Mouse (Mus musculus) midbrain, embryonic 14.5 days (tissue): ENCODE results near the gene Fabp6. TPM values are rescaled to one million over a fixed set of nuclear protein-coding genes. Genes with fewer than 3 reads are reported as not detected.

Source experiments
- ATAC-seq: fragments of 200-750 bp; cut with Nextera tagmentation; 2 replicates; pipeline ENCODE4 v1.8.0; 2017; ENCODE audit warnings: moderate number of reproducible peaks, moderate library complexity; ENCODE audit not compliant: low FRiP score, low TSS enrichment
- DNase-seq: peaks from one replicate; pipeline ENCODE4 v3.0.0-alpha.2; 2015
- H3K27ac ChIP-seq: fragments of 300-500 bp; sonication (generic); replicated peaks from 2 replicates; pipeline ENCODE4 v1.5.1; 2014; ENCODE audit warnings: mild to moderate bottlenecking, low read depth, low read length, moderate library complexity
- H3K27me3 ChIP-seq: fragments of 300-500 bp; sonication (generic); 2 replicates; pipeline ENCODE4 v1.6.1; 2014; ENCODE audit warnings: low read length, control low read depth, mixed read lengths; ENCODE audit not compliant: control insufficient read depth, insufficient read depth
- H3K36me3 ChIP-seq: fragments of 300-500 bp; sonication (generic); 2 replicates; pipeline ENCODE4 v1.6.1; 2014; ENCODE audit warnings: low read length, control low read depth; ENCODE audit not compliant: control insufficient read depth, insufficient read depth
- H3K4me1 ChIP-seq: fragments of 300-500 bp; sonication (generic); 2 replicates; pipeline ENCODE4 v1.6.1; 2014; ENCODE audit warnings: mild to moderate bottlenecking, antibody characterized with exemption, low read length, control low read depth; ENCODE audit not compliant: control insufficient read depth, insufficient read depth
- H3K4me2 ChIP-seq: fragments of 300-500 bp; sonication (generic); 2 replicates; pipeline ENCODE4 v1.6.1; 2014; ENCODE audit warnings: mild to moderate bottlenecking, low read length, moderate library complexity
- H3K4me3 ChIP-seq: fragments of 300-500 bp; sonication (generic); replicated peaks from 2 replicates; pipeline ENCODE4 v1.5.1; 2014; ENCODE audit warnings: low read depth, low read length
- H3K9ac ChIP-seq: fragments of 300-500 bp; sonication (generic); replicated peaks from 2 replicates; pipeline ENCODE4 v1.6.1; 2014; ENCODE audit warnings: mild to moderate bottlenecking, low read length, moderate library complexity
- H3K9me3 ChIP-seq: fragments of 300-500 bp; sonication (generic); 2 replicates; pipeline ENCODE4 v1.6.1; 2016; ENCODE audit warnings: low read length, control low read depth, mixed read lengths; ENCODE audit not compliant: control insufficient read depth
- WGBS: fragments of 180-500 bp; shearing (Covaris S2); extraction: QIAGEN DNeasy Blood & Tissue Kit; methylation state at CpG from one replicate; pipeline ENCODE4 v1.1.7; 2014; 5-methylcytosine and 5-hydroxymethylcytosine counted together
- polyA plus RNA-seq: library from polyadenylated mRNA; unstranded; fragments of >200 nt; fragmentation: Nextera tagmentation; extraction: Ambion mirVana; gene quantifications from 2 replicates; pipeline ENCODE4 v1.2.1, GENCODE M21; 2014

The Fabp6 gene
- polyA plus RNA-seq: not detected in 2 replicates

GRCm38 (mm10) chr11:43601440-43601839 lies at the start of gene Fabp6:
Fabp6 (minus strand) TSS chr11:43601540.
- no peak within 1 kb of the TSS for H3K27ac ChIP-seq
- H3K9me3 ChIP-seq: no peaks in the 10 kb centered on the region
- H3K4me1 ChIP-seq: no peaks in the 10 kb centered on the region
- H3K9ac ChIP-seq: no peak within 1 kb of the TSS
- WGBS: 88% methylated on average over 5 of the region's 5 CpGs
- DNase-seq: no peak
- H3K36me3 ChIP-seq: no peaks in the 10 kb centered on the region
- ATAC-seq: no peak
- no peak within 1 kb of the TSS for H3K4me2 ChIP-seq
- no peaks in the 10 kb centered on the region for H3K27me3 ChIP-seq
- H3K4me3 ChIP-seq: no peak within 1 kb of the TSS

GRCm38 (mm10) chr11:43645286-43645685 lies 43.9 kb upstream of the Fabp6 start:
- Histone ChIP-seq H3K4me2 (no peak overlapping the region), H3K27me3 (no peaks in the 10 kb centered on the region), H3K36me3 (no peaks in the 10 kb centered on the region), H3K4me3 (no peak overlapping the region), H3K4me1 (peaks cover 17% of the 10 kb centered on the region), H3K27ac (no peak overlapping the region), H3K9me3 (no peaks in the 10 kb centered on the region), H3K9ac (no peak overlapping the region)
- no peak for ATAC-seq
- no peak for DNase-seq
- WGBS: 87% methylated on average over 3 of the region's 3 CpGs

GRCm38 (mm10) chr11:43643180-43643591 lies 41.8 kb upstream of the Fabp6 start:
- no peaks in the 10 kb centered on the region for H3K36me3 ChIP-seq
- DNase-seq (peak; percentile 84), ATAC-seq (peak; percentile 85)
- H3K4me3 ChIP-seq: no peak overlapping the region
- no peak overlapping the region for H3K9ac ChIP-seq
- no peaks in the 10 kb centered on the region for H3K9me3 ChIP-seq
- 20% methylated on average over 2 of the region's 2 CpGs for WGBS
- H3K4me1 ChIP-seq: peaks cover 17% of the 10 kb centered on the region
- H3K27ac ChIP-seq: peak overlapping the region; percentile 69
- no peaks in the 10 kb centered on the region for H3K27me3 ChIP-seq
- no peak overlapping the region for H3K4me2 ChIP-seq

- no peak overlapping the region for H3K9ac ChIP-seq
- WGBS: 97% methylated on average over 3 of the region's 3 CpGs
- no peak overlapping the region for H3K4me2 ChIP-seq
- no peaks in the 10 kb centered on the region for H3K36me3 ChIP-seq
- DNase-seq: no peak
- no peak for ATAC-seq
- H3K27me3 ChIP-seq: no peaks in the 10 kb centered on the region
- H3K27ac ChIP-seq: no peak overlapping the region
- no peak overlapping the region for H3K4me3 ChIP-seq
- peaks cover 13% of the 10 kb centered on the region for H3K4me1 ChIP-seq
- no peaks in the 10 kb centered on the region for H3K9me3 ChIP-seq
These were observed 37.1 kb upstream of the Fabp6 start for GRCm38 (mm10) chr11:43638486-43638885.

GRCm38 (mm10) chr11:43636761-43637160 lies 35.4 kb upstream of the Fabp6 start:
- H3K9ac ChIP-seq: no peak overlapping the region
- no peak overlapping the region for H3K27ac ChIP-seq
- no peak overlapping the region for H3K4me3 ChIP-seq
- H3K27me3 ChIP-seq: no peaks in the 10 kb centered on the region
- peaks cover 6% of the 10 kb centered on the region for H3K4me1 ChIP-seq
- H3K9me3 ChIP-seq: no peaks in the 10 kb centered on the region
- no peak for DNase-seq
- no peak overlapping the region for H3K4me2 ChIP-seq
- no peak for ATAC-seq
- 80% methylated on average over 4 of the region's 4 CpGs for WGBS
- no peaks in the 10 kb centered on the region for H3K36me3 ChIP-seq

GRCm38 (mm10) chr11:43633658-43634401 lies 32.5 kb upstream of the Fabp6 start:
- no peaks in the 10 kb centered on the region for H3K9me3 ChIP-seq
- peak overlapping the region; percentile 21; the same call in 1 of the 2 replicates for H3K4me2 ChIP-seq
- H3K36me3 ChIP-seq: no peaks in the 10 kb centered on the region
- H3K4me3 ChIP-seq: no peak overlapping the region
- 23% methylated on average over 19 of the region's 19 CpGs for WGBS
- H3K4me1 ChIP-seq: peaks cover 6% of the 10 kb centered on the region
- no peak overlapping the region; the same call in 1 of the 2 replicates for H3K27ac ChIP-seq
- peak; percentile 78 for DNase-seq
- H3K27me3 ChIP-seq: no peaks in the 10 kb centered on the region
- H3K9ac ChIP-seq: no peak overlapping the region
- ATAC-seq: peak; percentile 60

- no peak for ATAC-seq
- H3K4me1 ChIP-seq: peaks cover 6% of the 10 kb centered on the region
- H3K27ac ChIP-seq: no peak overlapping the region
- H3K36me3 ChIP-seq: no peaks in the 10 kb centered on the region
- no peak for DNase-seq
- no peak overlapping the region for H3K4me3 ChIP-seq
- no peaks in the 10 kb centered on the region for H3K9me3 ChIP-seq
- no peak overlapping the region for H3K4me2 ChIP-seq
- WGBS: 73% methylated on average over 6 of the region's 6 CpGs
- H3K27me3 ChIP-seq: no peaks in the 10 kb centered on the region
- no peak overlapping the region for H3K9ac ChIP-seq
These were observed 31.8 kb upstream of the Fabp6 start for GRCm38 (mm10) chr11:43633165-43633564.

- no peak overlapping the region for H3K27ac ChIP-seq
- no peaks in the 10 kb centered on the region for H3K36me3 ChIP-seq
- no peak overlapping the region for H3K4me2 ChIP-seq
- no peak overlapping the region for H3K9ac ChIP-seq
- no peaks in the 10 kb centered on the region for H3K27me3 ChIP-seq
- ATAC-seq (no peak), DNase-seq (no peak)
- H3K9me3 ChIP-seq: no peaks in the 10 kb centered on the region
- 65% methylated on average over 4 of the region's 4 CpGs for WGBS
- H3K4me3 ChIP-seq: no peak overlapping the region
- H3K4me1 ChIP-seq: peaks cover 6% of the 10 kb centered on the region
These were observed 31.2 kb upstream of the Fabp6 start for GRCm38 (mm10) chr11:43632566-43632965.

GRCm38 (mm10) chr11:43631645-43632044 lies 30.3 kb upstream of the Fabp6 start:
- Histone ChIP-seq H3K27ac (no peak overlapping the region), H3K4me1 (peaks cover 13% of the 10 kb centered on the region), H3K27me3 (no peaks in the 10 kb centered on the region), H3K9ac (no peak overlapping the region), H3K4me3 (no peak overlapping the region), H3K36me3 (no peaks in the 10 kb centered on the region), H3K9me3 (no peaks in the 10 kb centered on the region), H3K4me2 (no peak overlapping the region)
- ATAC-seq (no peak), DNase-seq (no peak)
- 92% methylated on average over 9 of the region's 9 CpGs for WGBS
